Mouse (Mus musculus) cerebral cortex, adult 2 months (tissue): ENCODE measurements around the gene Surf1.

Experiments
- WGBS: fragments of 180-500 bp; shearing (Covaris S2); methylation state at CpG from one replicate; pipeline ENCODE4 v1.1.7; 2018; 5-methylcytosine and 5-hydroxymethylcytosine counted together

Surf1 gene

DNA sequence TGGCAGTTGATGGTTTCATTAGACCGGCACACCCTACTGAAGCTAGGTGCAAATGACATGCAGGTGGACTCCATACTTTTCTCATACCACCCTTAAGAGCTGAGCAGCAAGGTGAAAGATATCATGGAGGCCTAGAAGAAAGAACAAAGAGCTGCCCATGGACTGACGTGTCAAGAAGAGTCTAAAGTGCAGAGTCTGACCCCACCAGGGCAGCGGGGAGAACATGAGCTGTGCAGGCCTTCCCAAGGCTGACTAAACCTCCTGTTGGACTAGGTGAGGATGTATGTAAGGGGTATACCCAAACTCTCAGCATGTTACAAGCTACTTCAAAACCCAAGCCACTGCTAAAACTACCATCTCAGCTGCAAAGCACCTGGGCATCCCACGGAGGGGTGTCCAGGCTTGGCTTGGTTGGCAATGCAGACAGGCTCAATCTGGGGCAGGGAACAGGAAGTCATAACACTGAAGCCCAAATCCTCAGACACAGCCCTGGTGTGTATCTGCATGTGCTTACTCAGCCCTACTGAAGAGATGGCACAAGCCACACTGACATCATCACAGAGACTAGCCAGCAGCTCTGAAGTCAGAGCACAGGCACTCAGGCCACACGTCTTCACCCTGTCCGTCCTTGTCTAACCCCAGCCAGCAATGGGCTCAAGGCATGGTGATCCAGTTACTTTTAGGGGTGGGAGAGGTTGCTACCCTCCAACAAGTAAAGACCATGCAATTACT lies 11.6 kb upstream of the Surf1 start:
- 80% methylated on average over 6 of the region's 6 CpGs for WGBS

DNA sequence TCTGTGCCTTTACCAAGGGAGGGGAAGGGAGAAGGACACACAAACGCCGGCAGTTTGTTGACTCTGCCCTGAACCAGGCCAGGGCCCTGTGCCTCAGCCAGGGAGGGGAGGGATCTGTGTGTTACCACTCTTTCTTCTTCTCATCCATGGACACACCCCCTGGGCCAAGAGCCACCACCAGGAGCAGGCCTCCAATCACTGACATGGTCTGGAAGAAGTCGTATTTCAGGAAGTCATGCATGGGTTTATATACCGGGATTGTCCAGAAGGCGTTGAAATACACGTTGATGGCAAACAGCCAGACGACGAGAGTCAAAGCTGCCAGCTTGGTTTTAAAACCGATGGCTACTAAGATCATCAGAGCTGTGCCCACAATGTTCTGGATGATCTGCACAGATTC lies 5.5 kb upstream of the Surf1 start:
- 56% methylated on average over 9 of the region's 9 CpGs for WGBS

DNA sequence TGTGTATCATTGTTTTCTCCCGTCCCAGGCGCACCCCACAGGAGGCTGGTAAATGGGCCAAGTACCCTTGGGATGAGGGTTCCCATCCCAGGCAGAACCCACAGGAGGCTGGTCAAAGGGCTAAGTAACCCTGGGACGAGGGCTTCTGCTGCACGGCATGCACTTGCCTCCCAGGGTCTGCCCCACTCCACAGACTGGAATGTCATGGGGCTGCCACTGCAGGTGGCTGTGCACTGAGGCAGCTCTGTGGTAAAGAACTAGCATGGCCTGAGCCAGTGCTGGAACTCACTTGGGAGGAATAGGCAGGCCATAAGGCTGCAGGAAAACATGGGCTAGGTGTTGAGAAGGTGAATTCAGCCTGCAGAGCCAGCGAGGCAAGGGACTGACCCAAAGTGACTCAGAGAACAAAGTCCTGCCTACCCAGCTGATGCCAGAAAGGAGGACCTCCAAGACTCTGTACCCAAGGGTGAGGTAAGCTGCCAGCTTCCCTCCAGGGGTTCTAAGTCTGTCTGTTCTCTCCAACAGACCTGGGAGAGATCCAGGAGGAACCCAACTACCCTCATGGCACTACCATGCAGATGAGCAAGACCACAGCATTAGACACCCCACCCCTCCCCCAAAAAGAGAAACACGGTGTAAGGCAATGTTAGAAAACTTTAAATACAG lies 4.0 kb upstream of the Surf1 start:
- WGBS, result 71% methylated on average over 6 of the region's 6 CpGs

DNA sequence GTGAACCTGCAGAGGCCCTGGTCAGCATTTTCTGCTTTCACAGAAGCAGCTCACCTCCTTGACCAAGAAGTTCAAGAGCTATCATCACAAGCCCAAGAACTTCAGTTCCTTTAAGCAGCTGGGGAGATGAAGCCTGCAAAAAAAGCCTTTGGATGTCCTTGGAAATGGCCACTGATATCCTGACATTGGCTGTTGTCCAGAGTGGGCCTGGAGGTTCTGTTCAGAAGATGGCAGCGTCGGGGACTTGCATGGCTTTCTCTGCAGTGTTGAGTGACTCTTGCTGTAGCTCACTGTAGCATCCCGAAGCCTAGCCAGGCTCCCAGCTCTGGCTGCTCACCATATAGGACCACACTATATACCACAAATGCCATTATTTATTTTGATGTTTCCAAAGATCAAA lies 3.4 kb upstream of the Surf1 start:
- 73% methylated on average over 3 of the region's 3 CpGs for WGBS

DNA sequence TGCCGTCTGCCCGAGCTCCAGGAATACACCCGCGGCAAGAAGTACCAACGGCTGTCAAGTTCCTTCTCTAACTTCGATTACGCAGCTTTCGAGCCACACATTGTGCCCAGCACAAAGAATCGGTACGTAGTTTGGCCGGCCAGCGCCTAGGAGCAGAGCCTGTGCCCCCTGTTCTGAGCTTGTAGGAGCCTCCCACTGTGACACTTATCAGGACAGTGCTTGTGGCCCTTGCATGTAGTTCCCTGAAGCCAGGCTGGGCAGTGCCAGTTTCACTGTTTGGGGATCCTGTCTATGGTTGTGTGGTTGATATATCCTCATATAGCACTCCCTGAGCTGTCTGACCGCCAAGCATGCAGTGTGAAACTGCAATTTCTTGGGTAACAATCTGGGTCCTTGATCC lies 408 bp upstream of the Surf1 start:
- WGBS, result 1% methylated on average over 13 of the region's 13 CpGs

DNA sequence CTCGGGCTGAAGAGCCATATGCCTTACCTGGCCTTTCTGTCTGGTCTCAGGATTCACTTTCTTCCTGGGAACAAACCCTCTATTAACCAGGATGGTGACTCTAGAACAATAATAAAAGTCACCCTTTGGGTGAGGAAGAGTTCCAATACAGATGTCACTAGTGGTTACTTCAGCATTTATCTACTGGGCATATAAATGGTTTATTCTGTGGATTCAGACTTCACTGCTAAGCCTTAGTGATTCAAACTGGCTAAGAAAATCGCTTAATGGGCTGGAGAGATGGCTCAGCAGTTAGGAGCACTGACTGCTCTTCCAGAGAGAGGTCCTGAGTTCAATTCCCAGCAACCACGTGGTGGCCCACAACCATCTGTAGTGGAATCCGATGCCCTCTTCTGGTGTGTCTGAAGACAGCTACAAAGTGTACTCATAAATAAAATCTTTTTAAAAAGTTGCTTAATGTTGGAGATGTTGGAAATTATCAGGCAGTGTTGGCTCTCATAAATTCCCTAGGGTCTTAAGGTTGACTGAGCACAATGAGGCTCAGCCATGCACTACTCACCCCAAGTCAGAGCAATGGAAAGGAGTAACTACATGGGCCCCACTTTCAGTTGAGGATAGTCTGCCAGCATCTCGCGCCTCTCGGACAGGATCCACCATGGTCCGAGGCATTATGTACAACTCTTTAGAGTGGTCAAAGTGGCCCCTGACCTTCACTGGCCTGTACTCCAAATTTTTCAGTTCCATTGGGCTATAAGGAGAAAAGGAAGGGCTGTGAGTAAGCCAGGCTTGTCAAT lies 2.0 kb downstream of the Surf1 start:
- WGBS, result 54% methylated on average over 8 of the region's 8 CpGs

DNA sequence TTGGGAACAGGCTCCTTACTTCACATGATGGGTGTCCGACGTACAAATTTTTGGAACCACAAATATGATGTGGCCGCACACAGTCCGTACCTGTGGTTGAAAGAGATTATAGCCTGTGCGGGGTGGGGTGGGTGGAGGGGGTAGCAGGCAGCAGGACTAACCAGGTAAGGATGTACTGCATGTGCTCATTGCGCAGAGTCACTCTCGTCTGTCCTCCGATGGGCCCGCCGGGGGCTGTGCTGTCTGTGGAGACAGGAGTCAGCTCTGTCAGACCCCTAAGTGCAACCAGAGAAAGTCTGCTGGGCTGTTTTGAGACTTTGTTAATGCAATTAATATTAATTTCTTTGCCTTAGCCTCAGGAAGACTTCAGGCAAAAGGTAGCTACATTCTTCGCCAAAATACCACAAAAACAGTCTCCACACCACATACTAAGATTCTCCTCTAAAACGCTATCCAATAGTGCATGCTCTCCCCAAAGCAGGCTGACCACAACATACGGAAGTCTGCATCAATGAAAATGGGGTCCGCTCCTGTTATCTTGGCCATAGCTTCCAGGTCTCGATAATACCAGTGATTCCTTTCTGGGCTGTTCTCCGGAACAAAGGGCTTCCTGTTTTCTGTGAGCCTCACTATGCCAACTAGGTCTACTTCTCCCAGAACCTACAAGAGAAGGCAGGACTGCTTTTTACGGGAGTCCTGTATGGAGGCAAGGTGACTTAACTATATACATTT lies 2.7 kb downstream of the Surf1 start:
- 74% methylated on average over 17 of the region's 17 CpGs for WGBS

DNA sequence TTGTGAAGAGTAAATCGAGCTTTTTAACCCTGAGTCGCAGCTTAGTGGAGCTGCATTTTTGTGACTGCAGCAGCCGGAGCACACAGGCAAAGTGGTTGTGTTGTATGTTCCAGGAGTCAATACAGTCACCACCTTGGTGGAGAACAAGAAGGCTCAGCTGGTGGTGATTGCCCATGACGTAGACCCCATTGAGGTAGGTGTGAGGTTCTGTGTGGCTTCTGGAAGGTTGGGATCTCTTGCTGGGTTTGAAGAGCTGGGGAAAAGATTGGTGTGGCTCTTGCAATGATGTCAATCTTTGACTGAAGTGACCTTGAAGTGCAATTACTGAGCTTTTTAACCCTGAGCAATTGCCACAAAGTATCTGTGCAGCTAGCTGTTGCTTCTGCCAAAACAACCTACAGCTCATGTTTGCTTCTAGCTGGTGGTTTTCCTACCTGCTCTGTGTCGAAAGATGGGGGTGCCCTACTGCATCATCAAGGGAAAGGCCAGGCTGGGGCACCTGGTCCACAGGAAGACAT lies 4.0 kb downstream of the Surf1 start:
- 53% methylated on average over 5 of the region's 5 CpGs for WGBS

DNA sequence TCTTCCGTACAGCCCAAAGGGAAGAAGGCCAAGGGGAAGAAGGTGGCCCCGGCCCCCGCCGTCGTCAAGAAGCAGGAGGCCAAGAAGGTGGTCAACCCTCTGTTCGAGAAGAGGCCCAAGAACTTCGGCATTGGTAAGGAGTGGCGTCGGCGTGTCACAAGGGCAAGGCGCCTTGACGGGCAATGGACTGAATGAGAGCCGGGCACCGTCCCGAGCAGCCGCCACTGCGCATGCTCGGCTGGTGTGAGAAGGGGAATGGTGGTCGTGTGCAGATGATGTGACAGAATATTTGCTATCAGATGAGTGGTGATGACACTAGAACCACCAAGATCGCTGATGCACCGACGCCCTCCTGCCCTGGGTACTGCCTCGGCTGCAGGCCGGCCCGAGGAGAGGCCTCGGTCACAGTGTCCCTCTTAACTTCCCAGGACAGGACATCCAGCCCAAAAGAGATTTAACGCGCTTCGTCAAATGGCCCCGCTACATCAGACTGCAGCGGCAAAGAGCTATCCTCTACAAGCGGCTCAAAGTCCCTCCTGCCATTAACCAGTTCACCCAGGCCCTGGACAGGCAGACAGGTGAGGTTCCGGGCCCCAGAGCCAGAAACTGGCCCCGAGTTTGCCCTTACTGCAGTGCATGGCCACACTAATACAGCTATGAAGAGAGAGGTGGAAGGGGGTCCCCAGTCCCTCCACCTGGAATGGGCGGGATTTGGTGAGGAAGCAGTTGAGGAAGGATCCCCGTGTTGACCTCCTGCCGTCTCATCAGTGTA lies 5.2 kb downstream of the Surf1 start:
- 1% methylated on average over 37 of the region's 37 CpGs for WGBS

DNA sequence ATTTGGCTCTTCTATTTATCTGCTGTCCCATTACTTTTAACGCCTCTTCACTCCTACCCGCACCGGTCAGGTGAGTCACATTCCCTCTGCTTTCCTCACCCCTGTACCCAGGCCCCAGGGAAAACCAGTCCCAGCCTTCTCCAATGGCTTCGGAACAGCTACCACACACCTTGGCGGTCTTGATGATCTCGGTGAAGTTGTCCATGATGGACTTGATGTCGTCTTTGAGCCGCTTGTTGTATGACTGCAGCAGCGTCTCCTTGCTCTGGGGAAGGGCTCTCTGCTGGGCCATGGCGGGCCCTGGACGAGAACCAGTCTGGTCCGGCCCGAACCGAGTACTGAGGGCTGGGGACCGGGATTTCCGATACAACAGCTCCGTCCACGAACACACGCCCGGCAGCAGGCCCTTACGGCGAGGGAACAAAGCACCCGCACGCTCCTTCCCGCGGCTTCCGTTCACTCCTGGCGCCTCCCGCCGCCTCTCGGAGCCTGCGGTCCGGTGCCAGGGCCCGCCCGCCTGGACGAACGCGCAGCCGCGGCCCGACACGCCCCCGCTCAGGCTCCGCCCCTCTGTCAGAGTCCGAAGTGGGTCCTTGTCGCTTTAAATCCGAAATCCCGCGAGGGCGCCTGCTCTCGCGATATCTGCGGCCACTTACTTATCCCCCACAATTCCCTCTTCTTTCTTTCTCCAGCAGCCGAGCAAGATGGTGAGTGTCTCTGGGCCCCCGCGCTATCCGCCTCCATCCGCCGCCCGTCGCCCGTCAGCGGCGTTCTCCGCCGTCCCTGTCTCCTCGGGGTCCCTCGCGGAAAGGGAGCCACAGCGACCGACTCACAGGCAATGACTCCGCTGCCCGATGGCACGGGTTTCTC lies 6.0 kb downstream of the Surf1 start, which contains the start of the genes Med22 and Rpl7a:
Med22 (minus strand) TSS at position 554 of the 870 bp plus-strand sequence.
Rpl7a (plus strand) TSS at position 641 of the 870 bp plus-strand sequence.
- under 1% methylated on average over 74 of the region's 74 CpGs for WGBS

DNA sequence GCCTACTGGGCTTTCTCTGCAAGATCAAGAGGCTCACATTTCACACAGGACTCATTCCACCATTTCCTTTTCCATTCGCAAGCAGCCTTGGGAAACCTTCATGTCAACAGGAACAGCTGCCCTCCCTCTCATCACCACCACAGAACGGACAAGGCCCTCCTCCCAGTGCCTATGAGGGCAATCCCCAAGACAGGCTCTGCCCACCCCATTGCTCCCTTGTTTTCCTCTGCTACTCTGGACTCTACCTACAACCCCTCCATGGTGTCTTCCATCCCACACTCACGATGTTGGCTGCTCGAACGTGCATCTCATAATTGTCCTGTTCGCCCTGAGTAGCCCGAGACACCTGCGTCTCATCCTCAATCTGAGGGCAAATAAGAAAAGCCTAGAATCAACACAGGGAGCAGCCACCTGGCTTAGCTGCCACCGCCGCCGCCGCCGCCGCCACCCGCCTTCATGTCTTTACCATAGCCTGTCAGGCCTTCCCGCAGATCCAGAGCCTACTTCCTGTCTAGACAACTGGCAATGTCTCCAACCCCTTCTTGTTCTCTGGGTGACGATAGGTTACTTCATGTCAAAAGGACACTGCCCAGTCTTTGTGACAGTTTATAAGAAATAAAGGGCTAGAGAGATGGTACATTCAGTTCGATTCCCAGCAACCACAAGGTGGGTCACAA lies 7.5 kb downstream of the Surf1 start:
- 76% methylated on average over 18 of the region's 18 CpGs for WGBS

DNA sequence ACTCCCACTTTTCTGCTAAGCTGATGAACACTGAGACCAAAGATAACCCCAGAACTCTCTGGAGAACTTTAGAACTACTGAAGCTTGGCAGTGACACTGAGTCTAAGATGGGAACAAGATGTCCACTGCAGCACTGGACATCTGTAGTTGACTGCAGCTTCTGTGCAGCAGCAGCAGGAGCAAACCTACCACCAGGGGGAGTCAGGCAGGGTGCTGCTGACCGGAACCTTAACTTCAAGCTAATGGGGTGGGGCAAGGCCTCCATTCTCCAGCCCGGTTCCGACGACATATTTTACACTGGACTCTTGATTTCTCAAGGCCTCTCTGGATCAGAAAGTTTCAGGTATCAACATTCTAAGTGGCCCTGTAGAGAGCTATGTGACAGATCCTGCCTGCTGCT lies 9.2 kb downstream of the Surf1 start:
- WGBS, result 33% methylated on average over 4 of the region's 4 CpGs

DNA sequence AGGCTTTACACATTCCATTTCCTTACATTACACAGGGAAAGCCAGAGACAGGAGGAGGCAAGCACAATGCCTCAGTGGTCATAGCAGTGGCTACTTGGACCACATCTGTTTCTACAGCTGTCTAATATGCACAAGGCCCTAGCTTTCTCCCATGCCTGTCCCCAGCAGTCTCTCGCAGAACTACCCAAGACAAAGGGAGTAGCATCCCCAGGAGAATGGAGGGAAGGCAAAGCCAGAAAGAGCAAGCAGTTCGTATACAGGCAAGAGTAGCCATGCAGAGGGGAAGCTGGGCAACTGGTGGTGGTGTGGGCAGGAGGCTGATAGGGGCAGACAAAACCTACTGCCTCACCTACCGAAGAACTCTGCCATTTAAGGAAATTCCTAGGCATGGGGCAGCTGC lies 9.9 kb downstream of the Surf1 start:
- WGBS, result 91% methylated on average over 3 of the region's 3 CpGs

DNA sequence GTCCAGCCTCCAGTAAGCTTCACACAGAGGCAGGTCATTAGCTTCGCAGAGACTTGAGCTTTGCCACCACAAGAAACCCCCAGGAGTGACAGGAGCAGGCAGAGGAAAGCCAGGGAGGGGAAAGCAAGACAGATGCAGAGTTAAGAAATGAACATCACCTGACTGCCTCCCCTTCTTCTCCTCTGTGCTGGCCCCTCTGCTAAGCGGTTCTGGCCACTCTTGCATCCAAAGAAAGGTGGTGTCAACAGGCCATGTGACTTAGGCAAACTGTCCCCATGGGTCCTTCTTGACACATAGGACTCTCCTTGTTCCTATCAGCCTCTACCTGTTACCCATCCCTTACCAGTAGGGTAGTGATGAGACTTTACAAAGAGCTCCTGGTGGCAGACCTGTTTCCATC lies 10.4 kb downstream of the Surf1 start:
- 94% methylated on average over 2 of the region's 2 CpGs for WGBS

DNA sequence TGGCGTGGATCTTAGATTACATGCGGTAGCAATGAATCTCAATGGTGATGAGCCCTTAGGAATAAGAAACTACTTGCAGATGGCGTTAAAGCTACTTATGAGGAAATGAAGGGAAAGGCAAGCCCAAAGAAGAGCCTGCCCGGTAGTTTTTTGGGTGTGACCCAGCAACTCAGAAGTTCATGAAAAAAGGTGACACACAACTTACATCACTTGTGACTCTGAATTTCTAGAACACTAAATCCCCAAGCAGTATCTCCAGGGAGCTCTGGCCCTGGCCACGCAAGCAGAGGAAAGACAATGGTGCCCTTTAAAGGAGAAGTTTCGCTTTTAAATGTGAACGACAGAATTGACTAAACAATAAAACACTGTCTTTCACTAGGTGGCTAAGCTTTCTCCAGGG lies 13.0 kb downstream of the Surf1 start:
- 7% methylated on average over 7 of the region's 7 CpGs for WGBS

DNA sequence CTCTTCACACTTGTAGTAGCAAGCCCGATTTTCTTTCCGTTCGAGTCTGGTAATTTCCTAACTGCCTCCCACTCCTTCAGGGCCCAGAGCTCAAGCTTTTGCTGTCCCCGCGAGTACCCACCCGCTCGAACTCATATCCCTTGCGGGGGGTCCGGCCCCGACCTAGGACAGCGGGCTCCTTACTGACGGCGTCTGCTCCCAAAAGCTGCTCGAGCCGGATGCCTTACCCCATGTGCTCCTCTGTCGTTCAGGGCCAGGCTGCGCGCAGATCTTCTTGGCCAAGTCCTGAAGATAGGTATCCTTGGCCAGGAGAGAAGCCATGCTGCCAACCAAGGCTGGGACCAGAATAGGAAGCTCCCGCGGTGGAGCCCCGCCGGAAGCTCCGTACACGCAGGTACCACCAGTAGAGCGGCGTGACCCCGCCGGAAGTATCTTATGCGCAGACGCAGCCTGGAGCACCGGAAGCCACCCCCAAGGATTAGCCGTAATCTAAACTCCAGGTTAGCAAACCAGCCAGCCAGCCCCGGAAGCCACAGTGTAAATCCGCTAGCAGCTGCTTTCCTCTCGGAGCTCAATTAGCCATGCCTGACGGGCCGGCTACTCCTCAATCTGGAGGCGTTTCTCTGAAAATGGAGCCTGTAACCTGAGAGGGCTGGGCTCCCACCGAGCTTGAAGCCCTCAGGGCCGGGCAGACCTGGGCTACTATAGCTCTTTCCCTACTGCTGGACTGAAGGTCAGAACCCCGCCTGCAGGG lies 13.7 kb downstream of the Surf1 start, which contains the start of gene Surf6:
Surf6 (minus strand) TSS at position 413 of the 754 bp plus-strand sequence.
- WGBS, result under 1% methylated on average over 41 of the region's 41 CpGs

DNA sequence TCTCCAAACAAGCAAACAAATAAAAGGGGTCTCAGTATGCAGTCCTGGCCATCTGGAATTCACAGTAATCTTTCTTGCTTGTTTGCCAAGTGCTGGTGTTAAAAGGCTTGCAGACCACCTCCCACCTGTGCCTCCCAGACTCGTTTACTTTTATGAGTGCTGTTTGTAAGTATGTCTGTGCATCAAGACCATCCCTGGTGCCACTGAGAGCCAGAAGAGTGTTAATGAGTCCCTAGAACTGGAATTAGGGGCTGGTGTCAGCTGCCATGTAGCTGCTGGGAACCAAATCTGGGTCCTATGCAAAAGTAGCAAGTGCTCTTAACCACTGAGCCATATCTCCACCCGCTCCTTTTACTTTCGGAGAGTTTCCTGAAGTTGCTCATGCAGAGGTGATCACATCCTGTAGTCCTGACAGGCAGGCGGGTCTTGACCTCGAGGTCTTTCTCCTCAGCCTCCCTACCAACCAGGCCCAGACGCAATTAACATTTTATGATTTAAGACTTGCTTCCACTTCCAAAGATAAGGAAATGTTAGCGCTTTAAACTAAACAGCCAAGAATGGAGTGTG lies 14.4 kb downstream of the Surf1 start:
- 8% methylated on average over 7 of the region's 7 CpGs for WGBS

DNA sequence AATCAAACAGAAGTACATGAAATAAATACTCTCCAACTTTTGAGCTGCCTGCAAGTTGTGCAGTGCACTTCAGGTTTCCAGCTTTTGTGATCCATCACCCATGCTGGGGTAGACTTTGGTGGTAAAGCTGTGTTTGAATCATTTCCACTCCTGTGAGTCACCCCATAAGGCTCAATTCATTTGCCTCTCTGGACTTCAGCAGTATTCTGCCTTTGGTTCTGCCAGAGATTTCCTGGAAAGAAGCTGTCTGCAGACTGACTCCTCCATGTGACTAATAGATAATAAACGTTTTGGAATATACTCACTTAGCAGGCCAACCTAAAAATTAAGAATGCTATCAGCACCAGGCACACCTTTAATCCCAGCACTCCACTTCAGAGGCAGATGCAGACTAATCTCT lies 15.6 kb downstream of the Surf1 start:
- 64% methylated on average over 1 of the region's 1 CpGs for WGBS
